Mouse (Mus musculus) CH12.LX (cell line): Measurements from ENCODE around the gene Tex33. TPM values are rescaled to one million over a fixed set of nuclear protein-coding genes. Genes with fewer than 3 reads are reported as not detected.

ENCODE experiments used
- DNase-seq: peaks from one replicate; pipeline ENCODE4 v3.0.0-alpha.2; 2013; ENCODE audit errors: extremely low read depth
- H3K27ac ChIP-seq: 2 replicates; pipeline ENCODE4 v1.5.1; 2012; ENCODE audit warnings: low read depth, mild to moderate bottlenecking, control low read depth, moderate library complexity; ENCODE audit not compliant: insufficient read depth
- H3K27me3 ChIP-seq: replicated peaks from 2 replicates; pipeline ENCODE3; 2012; ENCODE audit warnings: inconsistent platforms
- H3K36me3 ChIP-seq, 2 experiments: replicated peaks in 1 of 2; 2 replicates each; pipeline versions ENCODE3 to v1.6.1; 2012; ENCODE audit warnings: inconsistent platforms in 1 of 2, low read length in 1 of 2, mild to moderate bottlenecking in 1 of 2, mixed read lengths in 1 of 2, moderate library complexity in 1 of 2; ENCODE audit not compliant: control insufficient read depth in 1 of 2, insufficient read depth in 1 of 2
- H3K4me1 ChIP-seq, 2 experiments: 2 replicates each; pipeline ENCODE4 v1.6.1; 2012; ENCODE audit warnings: inconsistent platforms in 1 of 2, moderate library complexity in 1 of 2; ENCODE audit not compliant: insufficient read depth in 2 of 2, control insufficient read depth in 1 of 2
- H3K4me2 ChIP-seq: 2 replicates; pipeline ENCODE4 v1.6.1; 2012; ENCODE audit warnings: low read depth, mild to moderate bottlenecking, control low read depth; ENCODE audit not compliant: poor library complexity, insufficient read depth, severe bottlenecking
- H3K4me3 ChIP-seq, 3 experiments: fragments of 150-350 bp in 1 of 3; sonication (generic) in 1 of 3; replicated peaks in 1 of 3; 2 replicates each; pipeline versions ENCODE3 to v1.5.1; 2011 to 2012; ENCODE audit warnings: low read depth in 2 of 3, low read length in 2 of 3, mild to moderate bottlenecking in 2 of 3, moderate library complexity in 2 of 3, control low read depth in 1 of 3, improper control_type of control experiment in 1 of 3, inconsistent platforms in 1 of 3, mixed read lengths in 1 of 3; ENCODE audit not compliant: poor library complexity in 1 of 3
- H3K79me2 ChIP-seq: replicated peaks from 2 replicates; pipeline ENCODE4 v1.6.1; 2012; ENCODE audit warnings: mild to moderate bottlenecking, moderate library complexity; ENCODE audit not compliant: control insufficient read depth, poor library complexity, insufficient read depth, severe bottlenecking; ENCODE audit errors: extremely low read depth
- H3K9ac ChIP-seq: 2 replicates; pipeline ENCODE4 v1.6.1; 2012; ENCODE audit warnings: low read depth, mild to moderate bottlenecking, control low read depth, moderate library complexity; ENCODE audit not compliant: insufficient read depth
- H3K9me3 ChIP-seq: replicated peaks from 2 replicates; pipeline ENCODE3; 2012; ENCODE audit warnings: low read length, inconsistent platforms, mixed read lengths
- BHLHE40 ChIP-seq: IDR thresholded peaks from 2 replicates; pipeline ENCODE4 v1.6.1; 2011; ENCODE audit warnings: mild to moderate bottlenecking, low read depth, low read length, improper control_type of control experiment
- CHD1 ChIP-seq: IDR thresholded peaks from 2 replicates; pipeline ENCODE4 v1.6.1; 2012; ENCODE audit warnings: low read depth, low read length, improper control_type of control experiment, inconsistent platforms
- CTCF ChIP-seq, 2 experiments: IDR thresholded peaks in 1 of 2; conservative IDR thresholded peaks in 1 of 2; 2 replicates each; pipeline ENCODE4 v1.5.1; 2011 to 2012; ENCODE audit warnings: low read depth in 2 of 2, low read length in 2 of 2, improper control_type of control experiment in 1 of 2, inconsistent platforms in 1 of 2, mild to moderate bottlenecking in 1 of 2, moderate library complexity in 1 of 2
- ELF1 ChIP-seq: IDR thresholded peaks from 2 replicates; pipeline ENCODE4 v1.6.1; 2014; ENCODE audit warnings: low read depth, mild to moderate bottlenecking, inconsistent platforms, low read length, improper control_type of control experiment
- EP300 ChIP-seq: IDR thresholded peaks from 2 replicates; pipeline ENCODE4 v1.6.1; 2011; ENCODE audit warnings: low read length, improper control_type of control experiment
- ETS1 ChIP-seq: conservative IDR thresholded peaks from 2 replicates; pipeline ENCODE4 v1.6.1; 2012; ENCODE audit warnings: low read depth, mild to moderate bottlenecking, inconsistent platforms, low read length, improper control_type of control experiment, moderate library complexity
- IRF4 ChIP-seq: IDR thresholded peaks from 2 replicates; pipeline ENCODE4 v1.6.1; 2014; ENCODE audit warnings: low read depth, mild to moderate bottlenecking, inconsistent platforms, low read length, improper control_type of control experiment
- JUN ChIP-seq: IDR thresholded peaks from 2 replicates; pipeline ENCODE4 v1.6.1; 2011; ENCODE audit warnings: low read depth, mild to moderate bottlenecking, low read length, improper control_type of control experiment, moderate library complexity; ENCODE audit not compliant: insufficient read depth
- JUND ChIP-seq: conservative IDR thresholded peaks from 2 replicates; pipeline ENCODE4 v1.6.1; 2011; ENCODE audit warnings: low read depth, low read length, improper control_type of control experiment
- KAT2A ChIP-seq: IDR thresholded peaks from 2 replicates; pipeline ENCODE4 v1.6.1; 2012; ENCODE audit warnings: low read length, improper control_type of control experiment, inconsistent platforms; ENCODE audit not compliant: insufficient replicate concordance
- MAX ChIP-seq: IDR thresholded peaks from 2 replicates; pipeline ENCODE4 v1.6.1; 2011; ENCODE audit warnings: low read length, improper control_type of control experiment
- MAZ ChIP-seq: IDR thresholded peaks from 2 replicates; pipeline ENCODE4 v1.6.1; 2012; ENCODE audit warnings: low read depth, mild to moderate bottlenecking, inconsistent platforms, low read length, improper control_type of control experiment, moderate library complexity
- MEF2A ChIP-seq: IDR thresholded peaks from 2 replicates; pipeline ENCODE4 v1.6.1; 2014; ENCODE audit warnings: low read depth, mild to moderate bottlenecking, inconsistent platforms, low read length, improper control_type of control experiment, borderline replicate concordance
- MXI1 ChIP-seq: IDR thresholded peaks from 2 replicates; pipeline ENCODE4 v1.6.1; 2011; ENCODE audit warnings: mild to moderate bottlenecking, low read depth, low read length, improper control_type of control experiment
- NELFE ChIP-seq: IDR thresholded peaks from 2 replicates; pipeline ENCODE4 v1.6.1; 2011; ENCODE audit warnings: low read depth, low read length, improper control_type of control experiment
- PAX5 ChIP-seq: IDR thresholded peaks from 2 replicates; pipeline ENCODE4 v1.6.1; 2012; ENCODE audit warnings: low read length, inconsistent platforms, mixed read lengths
- POLR2A ChIP-seq: IDR thresholded peaks from 2 replicates; pipeline ENCODE4 v1.6.1; 2011; ENCODE audit warnings: low read depth, mild to moderate bottlenecking, improper control_type of control experiment, low read length
- POLR2AphosphoS2 ChIP-seq: IDR thresholded peaks from 2 replicates; pipeline ENCODE4 v1.6.1; 2011; ENCODE audit warnings: low read depth, low read length, improper control_type of control experiment
- RAD21 ChIP-seq: IDR thresholded peaks from 2 replicates; pipeline ENCODE4 v1.6.1; 2011; ENCODE audit warnings: low read depth, mild to moderate bottlenecking, low read length, improper control_type of control experiment, moderate library complexity
- SIN3A ChIP-seq: IDR thresholded peaks from 2 replicates; pipeline ENCODE4 v1.6.1; 2012; ENCODE audit warnings: low read length, improper control_type of control experiment, inconsistent platforms
- SMC3 ChIP-seq: IDR thresholded peaks from 2 replicates; pipeline ENCODE4 v1.6.1; 2011; ENCODE audit warnings: low read depth, low read length, improper control_type of control experiment
- TBP ChIP-seq: conservative IDR thresholded peaks from 2 replicates; pipeline ENCODE4 v1.6.1; 2011; ENCODE audit warnings: low read depth, low read length, improper control_type of control experiment
- TCF12 ChIP-seq: IDR thresholded peaks from 2 replicates; pipeline ENCODE4 v1.6.1; 2014; ENCODE audit warnings: low read depth, mild to moderate bottlenecking, inconsistent platforms, low read length, improper control_type of control experiment
- UBTF ChIP-seq: IDR thresholded peaks from 2 replicates; pipeline ENCODE4 v1.6.1; 2012; ENCODE audit warnings: low read depth, mild to moderate bottlenecking, inconsistent platforms, low read length, improper control_type of control experiment, moderate library complexity
- USF1 ChIP-seq: IDR thresholded peaks from 2 replicates; pipeline ENCODE4 v1.6.1; 2014; ENCODE audit warnings: low read depth, mild to moderate bottlenecking, inconsistent platforms, low read length, improper control_type of control experiment
- USF2 ChIP-seq: conservative IDR thresholded peaks from 2 replicates; pipeline ENCODE4 v1.6.1; 2011; ENCODE audit warnings: low read depth, low read length, improper control_type of control experiment
- ZKSCAN1 ChIP-seq: IDR thresholded peaks from 2 replicates; pipeline ENCODE4 v1.6.1; 2012; ENCODE audit warnings: low read depth, inconsistent platforms, low read length, improper control_type of control experiment, borderline replicate concordance
- ZMIZ1 ChIP-seq: IDR thresholded peaks from 2 replicates; pipeline ENCODE4 v1.6.1; 2012; ENCODE audit warnings: low read depth, mild to moderate bottlenecking, inconsistent platforms, low read length, improper control_type of control experiment
- ZNF384 ChIP-seq: IDR thresholded peaks from 2 replicates; pipeline ENCODE4 v1.6.1; 2012; ENCODE audit warnings: low read depth, low read length, improper control_type of control experiment, inconsistent platforms
- dilution Hi-C: fragments of 300-500 bp; cut with MboI; formaldehyde crosslinking; loops from 2 replicates; pipeline ENCODE4 v1.14.3; 2020; ENCODE audit warnings: low sequenced_read_pairs; ENCODE audit not compliant: extremely low pct_unique_long_range_greater_than_20kb, extremely low pct_ligation_motif_present
- in situ Hi-C: fragments of 300-500 bp; cut with MboI; formaldehyde crosslinking; loops from 3 replicates; pipeline ENCODE4 v1.14.3; 2019; ENCODE audit warnings: low sequenced_read_pairs, low pct_ligation_motif_present, low pct_unique_long_range_greater_than_20kb, mixed read lengths
- polyA plus RNA-seq: library from polyadenylated mRNA; unstranded; fragments of >175 nt; gene quantifications from 2 replicates; pipeline ENCODE4 v1.2.1, GENCODE M21; 2012; ENCODE audit warnings: low read depth; ENCODE audit not compliant: insufficient read length
- total RNA-seq, 2 experiments: library from RNA; depleted of rRNA; stranded (reverse); fragments of 300-350 nt in 1 of 2; fragments of >200 nt in 1 of 2; gene quantifications; 2 replicates each; pipeline ENCODE4 v1.2.3; 2012 to 2014

The Tex33 gene
- total and polyA plus RNA-seq, 3 experiments = not detected

- dilution Hi-C loops = no loop called here
- no peak for DNase-seq
- Histone ChIP-seq H3K4me2 (no peak overlapping the region), H3K27ac (no peak overlapping the region), H3K79me2 (no peaks in the 10 kb centered on the region), H3K9ac (no peak overlapping the region), H3K4me1 (no peaks in the 10 kb centered on the region), H3K36me3 (no peaks in the 10 kb centered on the region), H3K9me3 (peaks cover 5% of the 10 kb centered on the region), H3K4me3 (no peak overlapping the region), H3K27me3 (peaks cover 71% of the 10 kb centered on the region)
- TF ChIP-seq MAX = no peak
- no peak for TF ChIP-seq JUND
- no peak for TF ChIP-seq UBTF
- TF ChIP-seq IRF4 = no peak
- no peak for TF ChIP-seq EP300
- TF ChIP-seq MXI1 = no peak
- no peak for TF ChIP-seq CHD1
- no peak for TF ChIP-seq SMC3
- no peak for TF ChIP-seq RAD21
- no peak for TF ChIP-seq JUN
- TF ChIP-seq ETS1 = no peak
- TF ChIP-seq ELF1 = no peak
- TF ChIP-seq PAX5 = no peak
- no peak for TF ChIP-seq ZNF384
- TF ChIP-seq CTCF (conservative IDR thresholded peaks at IDR 0.05 in 1 of 2, IDR thresholded peaks at IDR 0.05 in 1 of 2; ENCODE audit: low read depth in 2 of 2, low read length in 2 of 2) = no peak
- no peak for TF ChIP-seq KAT2A
- in situ Hi-C loops = no loop called here
These were observed 13.6 kb downstream of the Tex33 start for GRCm38 (mm10) chr15:78382115-78382514.

GRCm38 (mm10) chr15:78380741-78381140 lies 15.0 kb downstream of the Tex33 start:
- no peaks in the 10 kb centered on the region for H3K36me3 ChIP-seq
- no peak overlapping the region for H3K27ac ChIP-seq
- in situ Hi-C loops = no loop called here
- no peak overlapping the region for H3K4me2 ChIP-seq
- H3K4me1 ChIP-seq = no peaks in the 10 kb centered on the region
- no peak for DNase-seq
- H3K79me2 ChIP-seq = no peaks in the 10 kb centered on the region
- H3K9me3 ChIP-seq = peaks cover 5% of the 10 kb centered on the region
- no peak overlapping the region for H3K9ac ChIP-seq
- TF ChIP-seq USF1 (no peak), CTCF (conservative IDR thresholded peaks at IDR 0.05 in 1 of 2, IDR thresholded peaks at IDR 0.05 in 1 of 2; ENCODE audit: low read depth in 2 of 2, low read length in 2 of 2) (no peak), ZKSCAN1 (no peak), TBP (no peak), USF2 (no peak), SMC3 (no peak), MEF2A (no peak), SIN3A (no peak), PAX5 (no peak), NELFE (no peak), POLR2AphosphoS2 (no peak), MAZ (no peak), BHLHE40 (no peak), RAD21 (no peak), POLR2A (no peak), ZMIZ1 (no peak), MAX (no peak), MXI1 (no peak), TCF12 (no peak)
- no peak overlapping the region for H3K4me3 ChIP-seq
- peaks cover 68% of the 10 kb centered on the region for H3K27me3 ChIP-seq
- dilution Hi-C loops = no loop called here
